Mouse (Mus musculus) spleen, adult 2 months (tissue): Measurements from ENCODE around the gene Gmppa.

Experiments used
- CTCF ChIP-seq: fragments of 200-500 bp; IDR thresholded peaks from 2 replicates; pipeline ENCODE4 v1.5.1; 2011; ENCODE audit warnings: mild to moderate bottlenecking, inconsistent platforms; ENCODE audit not compliant: insufficient read depth, insufficient read length, insufficient replicate concordance; ENCODE audit errors: extremely low read depth
- POLR2A ChIP-seq: fragments of 200-500 bp; IDR thresholded peaks from 2 replicates; pipeline ENCODE4 v1.6.1; 2011; ENCODE audit warnings: low read depth, low read length, inconsistent platforms

DNA sequence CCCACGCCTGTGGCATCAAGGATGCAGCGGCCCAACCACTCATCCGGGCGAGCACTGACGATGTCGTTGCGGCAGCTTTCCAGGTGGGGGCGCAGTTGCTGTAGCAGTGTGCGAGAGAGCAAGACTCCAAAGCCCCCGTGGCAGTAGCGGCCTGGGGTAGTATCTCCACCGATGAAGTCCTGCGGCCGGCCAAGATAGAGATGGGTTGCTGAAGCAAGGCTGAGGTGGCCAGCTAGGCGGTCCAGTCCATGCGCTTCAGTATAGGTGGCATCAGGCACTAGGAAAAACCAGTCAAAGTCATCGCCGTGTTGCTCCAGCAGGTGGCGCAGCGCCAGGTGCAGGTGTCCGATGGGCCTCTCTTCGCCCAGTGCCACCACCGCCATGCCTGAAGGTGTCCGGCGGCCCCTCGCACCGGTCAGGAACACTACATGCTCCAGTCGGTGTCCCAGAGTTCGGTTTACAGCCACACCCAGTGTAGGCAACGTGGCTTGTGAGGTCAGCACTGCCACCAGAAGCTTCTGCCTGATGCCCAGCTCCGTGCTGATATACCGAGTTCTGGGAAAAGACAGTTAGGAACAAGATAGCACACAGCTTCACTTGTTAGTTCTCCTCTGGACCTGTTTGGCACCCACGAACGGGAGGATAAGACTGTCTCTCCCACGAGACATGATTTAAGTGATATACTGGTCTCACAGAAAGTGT lies 41.7 kb downstream of the Gmppa start:
- TF ChIP-seq POLR2A (no peak), CTCF (peak; percentile 74)
